Mouse (Mus musculus): Measurements from ENCODE around the gene Parp12. TPM values are rescaled to one million over a fixed set of nuclear protein-coding genes. Genes with fewer than 3 reads are reported as not detected.

Gene Parp12
- 0.93 and 4.8 TPM in 2 replicates for polyA plus RNA-seq (2021; fragmentation: Nextera tagmentation)
- long read RNA-seq, experiment 1, transcript Parp12-201 (12 exons, 3,231 nt) = major isoform, 14 of 20 reads
- long read RNA-seq, experiment 1, partial matches to known transcripts = 4 of 20 reads
- long read RNA-seq, experiment 1, other reads (novel, unspliced or antisense) = 2 of 20 reads
- long read RNA-seq, experiment 2, partial matches to known transcripts = 2 of 3 reads
- long read RNA-seq, experiment 2, other reads (novel, unspliced or antisense) = 1 of 3 reads

DNA sequence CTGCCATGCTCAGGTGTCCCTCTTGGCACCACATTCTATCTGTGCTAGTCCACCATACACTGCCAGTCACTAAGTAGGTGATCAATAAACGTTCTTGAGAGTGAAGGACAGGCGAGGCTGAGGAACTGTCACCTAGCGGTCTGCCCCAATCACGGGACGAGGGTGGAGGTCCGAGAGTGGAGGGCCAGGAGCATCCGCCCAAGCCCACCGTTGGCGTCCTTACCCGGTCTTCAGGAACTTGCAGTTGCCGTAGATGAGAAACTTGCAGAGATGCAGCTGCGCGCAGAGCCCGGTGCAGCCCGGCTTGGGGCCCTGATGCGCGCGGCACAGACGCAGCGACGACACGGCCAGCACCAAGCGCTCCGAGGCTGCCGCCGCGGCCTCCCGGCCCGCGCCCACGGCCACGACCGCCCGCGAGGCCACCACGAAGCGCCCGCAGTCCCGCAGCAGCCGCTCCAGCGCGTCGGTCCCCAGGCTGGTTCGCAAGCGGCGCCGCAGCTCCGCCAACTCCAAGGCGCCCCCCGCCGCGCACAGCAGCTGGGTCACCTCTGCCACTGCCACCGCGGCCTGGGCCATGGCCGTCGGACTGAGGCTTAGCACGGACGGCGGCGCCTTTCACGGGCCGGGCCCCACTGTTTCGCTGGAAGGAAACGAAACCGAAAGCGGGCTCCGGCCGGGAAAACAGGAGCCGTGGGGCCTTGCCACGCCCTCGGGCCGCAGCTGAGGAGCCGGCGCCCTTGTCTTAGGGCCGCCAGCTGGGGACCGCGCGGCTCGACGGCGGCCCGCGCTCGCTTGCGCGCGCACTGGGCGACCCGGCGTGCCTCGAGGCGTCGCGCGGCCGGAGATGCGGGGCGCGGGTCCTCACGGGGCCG, at the start of gene Parp12:
Gene Parp12, minus strand, starts transcription at position 766 of the 872 bp plus-strand sequence.

Other genes with a start within 250 kb of the Parp12 start
- 2.5 and 3.0 TPM in 2 replicates for gene Tbxas1, start 242.9 kb downstream of the Parp12 start, polyA plus RNA-seq (2021; fragmentation: Nextera tagmentation)
- gene Hipk2, start 242.2 kb downstream of the Parp12 start, polyA plus RNA-seq (2021; fragmentation: Nextera tagmentation) = 11.0 and 15.3 TPM in 2 replicates
- gene Kdm7a, start 88.4 kb upstream of the Parp12 start, polyA plus RNA-seq (2021; fragmentation: Nextera tagmentation) = 2.9 and 3.8 TPM in 2 replicates

All from left cerebral cortex, adult 6 months (tissue).